Mouse (Mus musculus) v-Abl transformed pro-B cells (cell line): ENCODE measurements around the gene Set.

ENCODE experiments used
- in situ Hi-C, 2 experiments: fragments of 400-800 bp; cut with MboI; formaldehyde crosslinking; loops; one replicate each; pipeline ENCODE4 v1.15.1; 2025; ENCODE audit not compliant: unreplicated experiment in 2 of 2

Set gene

GRCm38 (mm10) chr2:30078349-30078712, 21.2 kb downstream of the Set start:
- in situ Hi-C loops: no loop called here

GRCm38 (mm10) chr2:30078760-30079159, 21.6 kb downstream of the Set start:
- in situ Hi-C loops: no loop called here

- in situ Hi-C loops: no loop called here
These were observed 23.1 kb downstream of the Set start for GRCm38 (mm10) chr2:30080181-30080800.

- in situ Hi-C loops: no loop called here
These were observed 26.9 kb downstream of the Set start for GRCm38 (mm10) chr2:30084113-30084512.

- in situ Hi-C loops: no loop called here
These were observed 27.5 kb downstream of the Set start for GRCm38 (mm10) chr2:30084632-30085031.

GRCm38 (mm10) chr2:30087310-30087709, 30.1 kb downstream of the Set start:
- in situ Hi-C loops: no loop called here

- in situ Hi-C loops: no loop called here
These were observed 34.3 kb downstream of the Set start for GRCm38 (mm10) chr2:30091521-30091920.

- in situ Hi-C loops: no loop called here
These were observed 35.2 kb downstream of the Set start for GRCm38 (mm10) chr2:30092280-30092918.

GRCm38 (mm10) chr2:30093471-30094207, 36.5 kb downstream of the Set start, which contains the start of gene Zdhhc12:
Gene Zdhhc12 (minus strand): TSS chr2:30093648.
- in situ Hi-C loops: no loop called here

- in situ Hi-C loops: no loop called here
These were observed 37.0 kb downstream of the Set start for GRCm38 (mm10) chr2:30094208-30094588.

GRCm38 (mm10) chr2:30095882-30096527, 38.8 kb downstream of the Set start:
- in situ Hi-C loops: loop anchor here (5.0 kb wide), 1 partner anchor 54 kb away; no protein-coding TSS in a partner anchor

- in situ Hi-C loops: loop anchor here in 1 of 2 experiments (10.0 kb wide), 1 partner anchor 175 kb away; no protein-coding TSS in a partner anchor
These were observed 43.0 kb downstream of the Set start for GRCm38 (mm10) chr2:30100214-30100613.

- in situ Hi-C loops: loop anchor here (5.0 to 10.0 kb wide), 3 partner anchors 51 to 168 kb away; no protein-coding TSS in a partner anchor
These were observed 49.2 kb downstream of the Set start for GRCm38 (mm10) chr2:30106364-30106763.

- in situ Hi-C loops: loop anchor here (5.0 to 10.0 kb wide), 3 partner anchors 50 to 167 kb away; no protein-coding TSS in a partner anchor
These were observed 50.5 kb downstream of the Set start for GRCm38 (mm10) chr2:30107646-30108045.

- in situ Hi-C loops: loop anchor here (5.0 to 10.0 kb wide), 3 partner anchors 49 to 167 kb away; no protein-coding TSS in a partner anchor
These were observed 51.1 kb downstream of the Set start for GRCm38 (mm10) chr2:30108260-30108659.

- in situ Hi-C loops: no loop called here
These were observed 54.3 kb downstream of the Set start for GRCm38 (mm10) chr2:30111500-30111899.

GRCm38 (mm10) chr2:30112564-30112963, 55.4 kb downstream of the Set start:
- in situ Hi-C loops: no loop called here

GRCm38 (mm10) chr2:30119641-30120051, 62.5 kb downstream of the Set start:
- in situ Hi-C loops: no loop called here

- in situ Hi-C loops: no loop called here
These were observed 63.1 kb downstream of the Set start for GRCm38 (mm10) chr2:30120269-30120668.
